Mouse (Mus musculus): ENCODE measurements around the gene Cdca7l. TPM values are rescaled to one million over a fixed set of nuclear protein-coding genes. Genes with fewer than 3 reads are reported as not detected.
"Not testable (repeated sequence)": the region's sequence is repeated elsewhere in the genome, so short reads cannot be mapped to it uniquely, and the experiment has no call there.

Cdca7l gene
- total RNA-seq, 1 experiment from 2014 or later = 6.9 TPM

- no peak for DNase-seq
These were observed 58.6 kb downstream of the Cdca7l start for GRCm38 (mm10) chr12:117862655-117863054.

DNA sequence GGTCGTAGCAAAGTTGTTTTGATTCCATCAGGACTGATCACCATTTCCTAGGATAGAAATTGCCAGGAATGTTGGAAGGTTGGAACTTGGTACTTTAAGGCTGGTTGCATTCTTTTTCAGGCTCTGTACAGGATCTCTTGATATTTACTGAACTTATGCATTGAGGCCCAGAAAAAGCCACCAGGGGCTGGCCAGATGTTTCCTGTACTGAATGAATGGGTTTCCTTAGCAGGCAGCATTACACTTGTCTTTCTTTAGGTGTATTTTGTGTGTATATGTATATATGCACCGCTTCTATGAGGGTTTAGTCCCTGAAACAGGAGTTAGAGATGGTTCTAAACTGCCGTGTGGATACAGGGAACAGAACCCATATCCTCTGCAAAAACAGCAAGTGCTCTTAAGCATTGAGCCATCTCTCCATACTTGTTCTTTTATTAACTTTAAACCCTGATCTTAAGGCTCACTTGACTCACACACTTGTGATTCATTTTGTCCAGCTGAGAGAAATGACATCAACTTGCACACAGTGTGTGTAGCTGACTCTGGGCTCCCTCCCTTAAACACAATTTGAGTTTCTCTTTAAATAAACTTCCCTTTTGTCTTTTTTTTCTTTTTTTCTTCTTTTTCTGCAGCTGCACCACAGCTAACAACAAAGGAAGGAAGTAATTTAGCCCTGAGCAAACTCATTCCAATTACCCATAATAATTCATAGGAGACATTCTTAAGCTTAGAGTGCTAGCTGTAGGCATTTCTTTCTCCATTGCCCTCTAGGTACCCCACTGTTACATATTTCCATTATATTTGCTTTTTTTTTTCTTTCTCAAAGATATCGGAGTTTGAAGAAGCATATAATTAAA lies 63.8 kb downstream of the Cdca7l start:
- DNase-seq = no peak

- DNase-seq = peak; percentile 31
These were observed 68.2 kb downstream of the Cdca7l start for GRCm38 (mm10) chr12:117872265-117872664.

DNA sequence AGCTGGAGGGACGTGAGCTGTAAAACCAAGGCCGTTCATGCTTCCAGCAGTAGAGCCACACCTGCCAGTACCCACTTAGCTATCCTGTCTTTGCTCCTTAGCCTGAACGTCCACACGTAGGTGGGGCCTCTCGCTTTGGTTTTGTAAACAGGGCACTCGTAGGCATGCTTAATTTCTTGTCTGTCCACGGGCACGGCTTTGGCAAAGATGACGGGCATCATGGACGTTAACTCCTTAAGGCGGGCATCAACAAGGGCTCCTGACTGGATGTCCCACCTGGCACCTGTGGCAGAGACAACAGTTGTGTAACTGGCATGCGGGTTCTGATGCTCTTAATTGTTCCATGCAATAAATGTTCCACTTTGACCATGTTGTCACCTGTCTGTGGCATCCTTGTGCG lies 74.3 kb downstream of the Cdca7l start:
- DNase-seq = no peak

GRCm38 (mm10) chr12:117884627-117885026 lies 80.5 kb downstream of the Cdca7l start:
- no peak for DNase-seq

DNA sequence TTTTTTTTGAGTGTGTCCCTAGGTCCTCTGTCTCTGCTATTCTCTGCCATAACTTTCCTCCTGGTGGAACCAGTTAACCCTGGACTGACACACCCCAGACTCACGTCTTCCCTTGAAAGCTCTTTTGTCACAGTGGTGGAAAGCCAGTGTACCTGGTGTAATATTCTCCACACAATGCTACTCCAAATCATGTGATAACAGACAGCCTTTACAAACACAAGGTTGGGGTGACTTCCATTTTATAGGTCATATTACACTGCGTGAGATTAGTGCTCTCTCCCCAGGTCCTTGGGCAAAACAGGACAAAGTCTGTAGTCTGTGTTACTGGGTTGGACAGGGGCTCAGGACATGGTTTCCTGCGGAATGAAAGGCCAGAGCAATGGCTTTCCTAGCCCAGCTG lies 83.3 kb downstream of the Cdca7l start:
- DNase-seq = no peak

GRCm38 (mm10) chr12:117900798-117901197 lies 96.7 kb downstream of the Cdca7l start:
- DNase-seq = not testable (repeated sequence)

- DNase-seq = not testable (repeated sequence)
These were observed 97.3 kb downstream of the Cdca7l start for GRCm38 (mm10) chr12:117901352-117901751.

- DNase-seq = no peak
These were observed 99.6 kb downstream of the Cdca7l start for GRCm38 (mm10) chr12:117903671-117904070.

DNA sequence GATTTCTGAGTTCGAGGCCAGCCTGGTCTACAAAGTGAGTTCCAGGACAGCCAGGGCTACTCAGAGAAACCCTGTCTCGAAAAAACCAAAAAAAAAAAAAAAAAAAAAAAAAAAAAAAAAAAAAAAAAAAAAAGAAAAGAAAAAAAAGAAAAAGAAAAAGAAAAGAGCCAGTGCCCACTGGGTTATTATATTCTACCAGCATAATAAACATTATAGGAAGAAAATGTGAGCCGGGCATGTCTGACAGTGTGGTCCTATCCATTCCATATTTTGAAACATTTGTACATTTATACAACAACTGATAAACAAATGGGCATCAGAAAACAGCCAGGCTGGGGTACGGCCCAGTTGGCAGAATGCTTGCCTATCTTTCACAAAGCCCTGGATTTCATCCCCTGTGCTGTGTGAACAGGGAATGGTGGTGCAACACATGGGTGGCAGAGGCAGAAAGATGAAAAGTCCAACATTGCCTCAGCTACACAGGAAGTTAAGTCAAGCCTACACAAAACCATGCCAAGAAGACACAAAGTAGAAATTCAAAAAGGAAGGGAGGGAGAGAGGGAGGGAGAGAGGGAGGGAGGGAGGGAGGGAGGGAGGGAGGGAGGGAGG lies 101.2 kb downstream of the Cdca7l start:
- peak; percentile 5 for DNase-seq

DNA sequence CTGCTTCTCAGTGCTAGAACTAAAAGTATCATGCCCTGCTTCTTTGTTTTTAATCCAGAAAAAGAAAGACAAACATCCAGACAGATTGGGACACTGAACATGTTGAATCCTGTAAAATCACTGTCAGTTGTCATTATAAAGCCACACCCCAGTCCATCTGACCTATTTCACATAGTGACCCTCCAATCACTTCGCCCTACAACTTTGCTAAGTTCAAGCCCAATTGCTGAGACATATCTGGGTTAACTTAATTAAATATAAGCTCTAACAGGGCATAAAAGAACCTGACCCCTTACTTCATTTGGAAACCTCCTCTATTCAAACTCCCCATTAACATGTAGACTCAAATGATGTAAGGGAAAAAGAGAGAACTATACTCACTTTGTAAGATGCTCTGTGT lies 107.3 kb downstream of the Cdca7l start:
- DNase-seq = no peak

DNA sequence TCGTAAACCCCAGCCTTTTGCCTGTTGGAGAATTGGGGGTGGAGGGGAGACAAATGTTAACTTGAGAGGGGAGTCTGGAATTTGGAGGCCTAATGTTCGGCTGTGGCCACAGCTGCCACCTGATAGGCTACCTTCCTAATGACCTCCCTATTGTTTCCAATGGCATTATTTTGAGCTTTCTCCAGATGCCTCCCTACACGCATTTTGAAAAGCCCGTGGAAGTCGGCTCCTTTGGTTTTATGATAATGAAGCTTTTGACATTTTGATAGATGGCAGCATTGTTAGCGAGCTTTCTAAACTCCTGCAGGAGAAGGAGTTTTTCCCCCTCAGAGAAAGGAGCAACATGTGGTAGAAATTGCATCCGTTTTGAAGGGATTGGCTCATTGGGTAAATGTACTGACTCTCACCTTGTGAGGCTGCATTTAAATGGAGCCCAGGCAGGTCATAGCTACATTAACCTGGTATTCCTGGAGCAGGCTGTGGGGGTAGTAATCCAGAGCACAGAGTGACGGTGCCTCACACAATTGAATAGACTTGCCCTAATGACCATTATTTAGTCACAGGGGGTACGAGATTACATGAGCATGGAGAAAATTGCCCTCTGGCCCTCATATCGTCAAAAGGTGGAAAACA lies 110.6 kb downstream of the Cdca7l start:
- DNase-seq = no peak

DNA sequence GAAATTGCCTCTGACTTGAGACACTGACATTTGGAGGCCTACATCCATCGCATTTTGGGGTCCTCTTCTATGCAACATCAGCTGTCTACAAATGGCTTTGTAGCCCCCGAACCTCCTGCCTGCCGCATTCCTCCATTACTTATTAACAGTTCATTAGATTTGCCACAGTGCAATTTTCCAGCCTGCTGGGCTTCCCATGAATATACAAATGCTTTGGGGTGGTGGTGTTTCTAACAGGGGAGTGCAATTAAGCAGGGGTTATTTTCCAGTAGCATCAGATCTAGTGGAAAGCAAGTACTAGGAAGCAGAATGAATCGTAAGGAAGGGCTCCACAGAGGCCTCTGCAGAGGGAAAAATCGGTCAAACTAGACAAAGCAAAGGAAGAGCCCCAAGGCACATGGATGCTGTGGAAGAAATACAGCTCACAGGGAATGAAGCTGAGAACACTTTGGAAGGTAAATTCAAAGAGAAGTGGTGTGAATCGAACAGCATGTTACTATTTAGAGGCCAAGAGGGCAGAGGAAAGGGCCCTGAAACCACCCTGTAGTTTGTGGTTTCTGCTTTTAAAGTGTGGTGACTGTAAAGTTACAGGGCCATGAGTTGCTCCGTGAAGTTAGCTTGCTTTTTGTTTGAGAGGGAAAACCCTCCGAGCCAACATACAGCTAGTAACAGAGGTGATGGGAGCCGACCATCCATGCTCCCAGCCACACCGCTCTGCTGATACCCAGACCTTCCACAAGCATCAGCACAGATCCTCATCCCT lies 111.9 kb downstream of the Cdca7l start:
- no peak for DNase-seq
